Mouse (Mus musculus): ENCODE measurements around the gene Ptprn2. TPM values are rescaled to one million over a fixed set of nuclear protein-coding genes. Genes with fewer than 3 reads are reported as not detected.

Gene Ptprn2
- polyA plus RNA-seq, 1 experiment from 2014 or later = 0.25 TPM

DNA sequence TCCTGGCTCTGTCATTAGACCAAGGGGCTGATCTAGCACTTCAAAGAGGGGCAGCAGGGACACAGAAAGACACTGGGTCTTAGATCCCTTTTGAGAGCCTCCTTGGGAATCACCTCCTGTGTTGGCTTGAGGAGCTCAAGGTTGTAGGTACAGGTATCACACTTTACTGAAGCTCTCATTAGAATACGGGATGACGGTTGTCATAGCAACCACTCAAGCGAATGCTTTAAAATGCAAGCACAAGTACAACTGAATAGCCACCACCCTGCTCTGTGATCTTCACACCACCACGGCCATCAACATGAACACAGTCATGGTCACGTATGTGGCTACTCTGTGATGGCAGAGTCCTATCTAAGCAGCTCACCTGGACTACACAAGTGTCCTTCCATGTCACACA, 789.1 kb downstream of the Ptprn2 start:
- Histone ChIP-seq H3K27ac (no peak overlapping the region), H3K9me3 (no peaks in the 10 kb centered on the region), H3K4me1 (replicated peaks) (peaks cover 11% of the 10 kb centered on the region), H3K27me3 (no peaks in the 10 kb centered on the region), H3K4me2 (no peak overlapping the region), H3K36me3 (no peaks in the 10 kb centered on the region), H3K4me3 (replicated peaks) (no peak overlapping the region), H3K9ac (replicated peaks) (no peak overlapping the region)
- WGBS = 84% methylated on average over 5 of the region's 5 CpGs
- ATAC-seq (ENCODE audit: insufficient number of reproducible peaks, insufficient read depth, low FRiP score, low TSS enrichment, low read depth) = no peak

DNA sequence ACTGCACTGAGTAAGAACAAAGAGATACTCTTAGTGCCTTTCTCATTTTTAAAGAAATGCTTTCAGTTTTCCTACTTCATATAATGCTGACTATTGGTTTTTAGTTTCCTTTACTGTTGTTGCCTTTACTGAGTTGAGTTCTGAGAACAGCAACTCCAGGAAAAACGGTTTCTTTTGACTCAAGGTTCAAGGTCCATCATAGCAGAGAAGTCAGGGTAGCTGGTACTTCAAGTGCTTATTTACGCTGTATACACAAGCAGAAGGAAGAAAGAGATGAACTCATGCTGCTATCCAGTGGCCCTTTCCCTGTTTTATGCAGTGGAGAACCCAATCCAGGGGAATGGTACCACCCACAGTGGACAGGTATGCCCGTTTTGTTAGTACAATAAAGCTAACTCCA, 795.3 kb downstream of the Ptprn2 start:
- WGBS = 87% methylated on average over 3 of the region's 3 CpGs
- H3K4me1 ChIP-seq (replicated peaks) = peaks cover 4% of the 10 kb centered on the region; the same call in 1 of the 2 replicates
- no peaks in the 10 kb centered on the region for H3K36me3 ChIP-seq
- H3K27me3 ChIP-seq = peaks cover 6% of the 10 kb centered on the region; the same call in 1 of the 2 replicates
- H3K9me3 ChIP-seq = no peaks in the 10 kb centered on the region
- no peak overlapping the region for H3K4me2 ChIP-seq
- H3K4me3 ChIP-seq (replicated peaks) = no peak overlapping the region
- H3K9ac ChIP-seq (replicated peaks) = no peak overlapping the region
- no peak overlapping the region for H3K27ac ChIP-seq
- no peak for ATAC-seq (ENCODE audit: insufficient number of reproducible peaks, insufficient read depth, low FRiP score, low TSS enrichment, low read depth)

DNA sequence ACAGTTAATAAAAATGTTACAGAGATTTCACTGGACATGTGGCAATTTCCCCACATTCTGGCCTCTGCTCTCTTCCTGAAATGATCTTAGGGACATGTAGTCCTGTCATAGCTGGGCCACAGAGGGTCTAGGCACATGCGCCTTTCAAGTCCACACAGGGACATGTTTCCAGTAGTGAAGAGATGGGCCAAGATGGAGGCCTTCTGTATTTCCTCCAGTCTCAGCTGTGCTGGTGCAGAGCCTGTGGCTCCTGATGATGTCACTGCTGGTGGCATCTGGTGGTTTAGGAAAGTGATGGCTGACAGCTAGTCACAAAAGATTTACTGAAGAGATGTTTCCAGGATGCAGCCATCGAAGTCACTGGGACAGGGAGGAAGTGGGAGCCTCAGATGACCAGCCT, 797.1 kb downstream of the Ptprn2 start:
- Histone ChIP-seq H3K27ac (no peak overlapping the region), H3K36me3 (no peaks in the 10 kb centered on the region), H3K9me3 (no peaks in the 10 kb centered on the region), H3K9ac (replicated peaks) (no peak overlapping the region), H3K4me1 (replicated peaks) (peaks cover 4% of the 10 kb centered on the region; the same call in 1 of the 2 replicates), H3K4me2 (no peak overlapping the region), H3K27me3 (peaks cover 6% of the 10 kb centered on the region; the same call in 1 of the 2 replicates), H3K4me3 (replicated peaks) (no peak overlapping the region)
- ATAC-seq (ENCODE audit: insufficient number of reproducible peaks, insufficient read depth, low FRiP score, low TSS enrichment, low read depth) = no peak
- 81% methylated on average over 2 of the region's 2 CpGs for WGBS

DNA sequence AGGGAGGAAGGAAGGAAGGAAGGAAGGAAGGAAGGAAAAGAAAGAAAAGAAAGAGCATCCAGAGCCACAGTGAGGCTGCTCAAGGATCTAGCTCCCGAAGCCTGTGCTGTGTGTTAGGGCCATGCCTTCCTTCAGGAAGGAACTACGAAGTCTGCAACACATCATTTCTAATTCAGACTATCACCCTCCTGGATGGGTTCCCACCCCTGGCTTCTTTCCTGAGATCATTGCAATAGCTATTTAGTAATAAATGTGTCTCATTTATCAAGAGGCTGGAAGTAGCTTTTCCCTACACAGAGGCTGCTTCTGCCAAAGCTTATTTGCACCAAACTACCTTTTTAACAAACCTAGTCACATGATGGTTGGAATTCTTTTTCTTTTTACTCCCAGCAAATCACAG, 801.9 kb downstream of the Ptprn2 start:
- H3K4me1 ChIP-seq (replicated peaks) = peaks cover 4% of the 10 kb centered on the region; the same call in 1 of the 2 replicates
- no peak overlapping the region for H3K9ac ChIP-seq (replicated peaks)
- ATAC-seq (ENCODE audit: insufficient number of reproducible peaks, insufficient read depth, low FRiP score, low TSS enrichment, low read depth) = no peak
- H3K4me3 ChIP-seq (replicated peaks) = no peak overlapping the region
- H3K4me2 ChIP-seq = no peak overlapping the region
- WGBS = 71% methylated on average over 2 of the region's 2 CpGs
- H3K27me3 ChIP-seq = peaks cover 3% of the 10 kb centered on the region; the same call in 1 of the 2 replicates
- H3K27ac ChIP-seq = no peak overlapping the region
- H3K9me3 ChIP-seq = no peaks in the 10 kb centered on the region
- no peaks in the 10 kb centered on the region for H3K36me3 ChIP-seq

DNA sequence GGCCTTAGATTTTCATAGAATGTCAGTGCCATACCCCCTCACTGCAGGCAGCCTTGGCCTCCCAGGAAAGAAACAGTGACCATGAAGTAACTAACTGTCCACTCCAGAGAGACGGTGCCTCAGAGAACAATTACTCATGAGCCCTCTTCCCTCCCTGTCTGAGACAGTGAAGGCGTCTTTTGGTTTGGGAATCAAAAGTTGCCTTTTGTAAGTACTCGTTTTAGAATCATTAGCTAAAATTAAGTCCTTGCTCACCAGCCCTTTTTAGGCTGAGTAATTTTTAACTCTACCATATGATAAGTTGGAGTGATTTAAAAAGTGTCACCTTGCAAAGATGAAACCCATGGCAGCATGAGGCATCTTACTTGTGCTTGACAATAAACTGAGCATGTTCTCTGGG, 806.4 kb downstream of the Ptprn2 start:
- Histone ChIP-seq H3K27ac (no peak overlapping the region), H3K9me3 (no peaks in the 10 kb centered on the region), H3K27me3 (no peaks in the 10 kb centered on the region), H3K9ac (replicated peaks) (no peak overlapping the region), H3K4me2 (no peak overlapping the region), H3K4me1 (replicated peaks) (no peaks in the 10 kb centered on the region), H3K4me3 (replicated peaks) (no peak overlapping the region), H3K36me3 (no peaks in the 10 kb centered on the region)
- 73% methylated on average over 3 of the region's 3 CpGs for WGBS
- ATAC-seq (ENCODE audit: insufficient number of reproducible peaks, insufficient read depth, low FRiP score, low TSS enrichment, low read depth) = no peak

DNA sequence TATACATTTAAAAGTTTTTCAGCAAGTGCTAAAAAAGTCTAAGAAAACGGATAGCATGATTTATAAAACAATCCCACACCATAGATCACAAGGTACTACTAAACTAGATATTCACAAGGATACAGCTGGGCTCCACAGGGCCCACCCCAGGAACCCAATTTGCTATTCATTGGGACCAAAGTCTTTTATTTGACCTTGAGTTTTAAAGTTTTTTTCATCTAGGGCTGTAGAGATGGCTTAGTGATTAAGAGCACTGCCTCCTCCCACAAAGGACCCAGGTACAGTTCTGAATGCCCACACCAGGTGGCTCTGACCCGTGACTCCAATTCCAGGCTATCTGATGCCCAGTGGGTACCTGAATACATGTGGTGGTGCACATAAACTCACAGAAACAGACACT, 811.3 kb downstream of the Ptprn2 start:
- Histone ChIP-seq H3K9me3 (no peaks in the 10 kb centered on the region), H3K4me1 (replicated peaks) (no peaks in the 10 kb centered on the region), H3K9ac (replicated peaks) (no peak overlapping the region), H3K27me3 (no peaks in the 10 kb centered on the region), H3K36me3 (no peaks in the 10 kb centered on the region), H3K27ac (no peak overlapping the region), H3K4me3 (replicated peaks) (no peak overlapping the region), H3K4me2 (no peak overlapping the region)
- 47% methylated on average over 2 of the region's 2 CpGs for WGBS
- no peak for ATAC-seq (ENCODE audit: insufficient number of reproducible peaks, insufficient read depth, low FRiP score, low TSS enrichment, low read depth)

DNA sequence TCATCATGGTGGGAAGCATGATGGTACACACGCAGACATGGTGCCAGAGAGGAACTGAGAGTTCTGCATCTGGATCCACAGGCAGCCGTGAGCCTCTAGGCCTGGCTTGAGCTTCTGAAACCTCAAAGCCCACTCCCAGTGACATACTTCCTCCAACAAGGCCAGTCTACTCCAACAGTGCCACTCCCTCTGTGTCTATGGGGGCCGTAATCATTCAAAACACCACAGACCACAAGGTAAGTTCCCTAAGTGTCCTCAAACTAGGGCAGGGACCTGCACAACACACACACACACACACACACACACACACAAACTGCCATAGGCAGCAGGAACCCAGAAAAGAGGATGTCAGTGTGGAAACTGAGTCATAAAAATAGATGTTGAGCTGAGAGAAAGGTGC, 813.6 kb downstream of the Ptprn2 start:
- Histone ChIP-seq H3K9me3 (no peaks in the 10 kb centered on the region), H3K9ac (replicated peaks) (no peak overlapping the region), H3K4me1 (replicated peaks) (no peaks in the 10 kb centered on the region), H3K4me2 (no peak overlapping the region), H3K27me3 (no peaks in the 10 kb centered on the region), H3K27ac (no peak overlapping the region), H3K4me3 (replicated peaks) (no peak overlapping the region), H3K36me3 (no peaks in the 10 kb centered on the region)
- no peak for ATAC-seq (ENCODE audit: insufficient number of reproducible peaks, insufficient read depth, low FRiP score, low TSS enrichment, low read depth)
- WGBS = 84% methylated on average over 3 of the region's 3 CpGs

DNA sequence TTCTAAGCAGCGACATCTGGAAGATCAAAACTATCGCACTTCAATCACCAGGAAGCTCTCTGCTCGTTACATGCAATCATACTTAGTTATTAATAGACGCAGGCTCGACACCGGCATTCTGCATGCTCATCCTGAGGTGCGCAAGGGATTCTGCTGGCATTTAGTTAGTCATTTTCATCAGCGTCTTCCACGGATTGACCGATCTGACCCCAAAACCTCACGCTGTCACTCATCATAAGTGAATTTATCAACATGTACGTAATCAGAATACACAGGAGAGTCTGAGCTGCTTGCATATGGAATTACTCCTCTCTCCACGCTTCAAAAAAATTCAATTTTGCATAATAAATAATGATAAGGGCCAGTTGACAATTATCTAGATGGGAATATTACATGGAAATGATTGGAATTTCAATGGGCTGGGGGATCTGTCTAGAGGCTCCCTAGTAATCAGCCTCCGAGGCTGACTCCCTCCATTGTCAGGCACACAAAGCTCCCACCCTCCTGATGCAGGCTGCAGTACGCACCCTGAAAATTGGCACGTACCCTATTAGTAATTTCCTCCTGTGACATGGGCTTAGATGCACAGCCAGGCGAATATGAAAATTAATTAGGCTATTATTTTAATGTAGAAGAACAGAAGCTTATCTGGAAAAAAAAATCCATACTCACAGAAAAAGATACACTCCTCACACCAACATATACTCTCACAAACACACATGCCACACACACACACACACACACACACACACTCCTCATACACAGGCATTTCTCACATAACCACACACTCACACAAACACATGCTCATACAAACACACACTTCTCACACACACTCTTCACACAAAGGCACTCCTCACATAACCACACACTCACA, 819.5 kb downstream of the Ptprn2 start:
- Histone ChIP-seq H3K36me3 (no peaks in the 10 kb centered on the region), H3K9ac (replicated peaks) (no peak overlapping the region), H3K4me3 (replicated peaks) (no peak overlapping the region), H3K9me3 (no peaks in the 10 kb centered on the region), H3K4me2 (no peak overlapping the region), H3K27ac (no peak overlapping the region), H3K27me3 (no peaks in the 10 kb centered on the region), H3K4me1 (replicated peaks) (no peaks in the 10 kb centered on the region)
- ATAC-seq (ENCODE audit: insufficient number of reproducible peaks, insufficient read depth, low FRiP score, low TSS enrichment, low read depth) = no peak
- 86% methylated on average over 17 of the region's 17 CpGs for WGBS

DNA sequence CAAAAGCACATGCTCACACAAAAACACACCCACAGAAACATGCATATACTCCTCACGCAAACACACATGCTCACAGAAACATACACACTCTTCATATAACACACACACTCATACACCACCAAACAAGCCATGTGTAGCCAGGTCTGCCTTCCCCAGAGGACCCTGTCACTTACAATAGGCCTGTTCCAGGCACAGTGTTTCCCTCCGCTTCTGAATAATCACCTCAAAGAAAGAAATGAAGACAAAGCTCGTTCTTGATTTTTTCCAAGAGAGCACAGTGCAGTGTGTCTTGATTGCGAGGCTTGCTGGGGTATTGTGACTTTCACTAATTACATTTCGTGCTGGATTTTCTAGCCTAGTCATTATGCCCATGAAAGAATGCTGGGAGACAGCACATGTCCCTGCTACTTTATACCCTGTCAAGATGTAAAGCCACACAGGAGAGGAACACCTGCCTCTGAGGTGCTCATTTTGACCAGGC, 820.1 kb downstream of the Ptprn2 start:
- ATAC-seq (ENCODE audit: insufficient number of reproducible peaks, insufficient read depth, low FRiP score, low TSS enrichment, low read depth) = no peak
- Histone ChIP-seq H3K27me3 (no peaks in the 10 kb centered on the region), H3K27ac (no peak overlapping the region), H3K9ac (replicated peaks) (no peak overlapping the region), H3K36me3 (no peaks in the 10 kb centered on the region), H3K4me1 (replicated peaks) (no peaks in the 10 kb centered on the region), H3K4me3 (replicated peaks) (no peak overlapping the region), H3K4me2 (no peak overlapping the region), H3K9me3 (no peaks in the 10 kb centered on the region)
- 82% methylated on average over 5 of the region's 5 CpGs for WGBS

DNA sequence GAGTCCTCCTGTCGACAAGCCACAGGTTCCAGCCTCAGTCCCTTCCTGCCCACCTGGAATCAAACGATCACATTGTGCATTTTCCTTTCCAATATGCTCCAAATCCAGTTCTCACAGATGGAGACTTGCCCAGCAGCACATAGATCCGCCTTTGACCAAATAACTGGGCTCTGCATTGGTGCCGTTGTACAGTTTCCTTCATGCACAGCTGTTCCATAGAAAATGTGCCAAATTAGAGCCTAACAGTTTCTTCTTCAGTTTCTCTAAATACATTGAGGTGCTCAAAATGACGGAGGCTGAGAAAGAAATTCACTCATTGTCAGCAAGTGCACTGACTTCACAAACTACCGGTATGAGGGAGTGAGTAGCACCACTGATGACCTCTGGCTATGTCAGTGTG, 826.6 kb downstream of the Ptprn2 start:
- H3K4me2 ChIP-seq = no peak overlapping the region
- H3K9ac ChIP-seq (replicated peaks) = no peak overlapping the region
- peaks cover 2% of the 10 kb centered on the region; the same call in 1 of the 2 replicates for H3K9me3 ChIP-seq
- no peaks in the 10 kb centered on the region for H3K36me3 ChIP-seq
- 82% methylated on average over 6 of the region's 6 CpGs for WGBS
- H3K27me3 ChIP-seq = no peaks in the 10 kb centered on the region
- no peak overlapping the region for H3K4me3 ChIP-seq (replicated peaks)
- no peak for ATAC-seq (ENCODE audit: insufficient number of reproducible peaks, insufficient read depth, low FRiP score, low TSS enrichment, low read depth)
- H3K4me1 ChIP-seq (replicated peaks) = no peaks in the 10 kb centered on the region
- H3K27ac ChIP-seq = no peak overlapping the region

DNA sequence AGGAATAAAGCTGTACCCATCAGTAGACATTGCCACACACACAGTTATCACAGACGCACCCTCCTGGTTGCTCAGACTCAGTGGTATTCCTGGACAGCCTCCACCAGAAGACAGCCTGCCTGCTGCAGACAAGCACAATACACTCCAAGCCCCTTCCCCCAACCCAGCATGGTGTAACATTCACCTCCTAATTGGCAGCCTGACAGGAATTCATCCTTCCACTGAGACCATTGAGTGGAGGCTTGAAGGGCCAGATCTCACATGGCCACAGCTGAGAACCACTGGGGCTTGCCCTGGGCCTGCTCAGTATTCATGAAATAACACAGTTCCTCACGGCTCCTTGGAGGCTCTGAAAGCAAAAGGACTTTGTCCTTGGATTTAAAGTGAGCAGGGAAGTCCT, 829.5 kb downstream of the Ptprn2 start:
- Histone ChIP-seq H3K9ac (replicated peaks) (no peak overlapping the region), H3K36me3 (no peaks in the 10 kb centered on the region), H3K27ac (no peak overlapping the region), H3K9me3 (peaks cover 10% of the 10 kb centered on the region; the same call in 1 of the 2 replicates), H3K27me3 (no peaks in the 10 kb centered on the region), H3K4me2 (no peak overlapping the region), H3K4me1 (replicated peaks) (no peaks in the 10 kb centered on the region), H3K4me3 (replicated peaks) (no peak overlapping the region)
- no peak for ATAC-seq (ENCODE audit: insufficient number of reproducible peaks, insufficient read depth, low FRiP score, low TSS enrichment, low read depth)
- 53% methylated on average over 2 of the region's 2 CpGs for WGBS

DNA sequence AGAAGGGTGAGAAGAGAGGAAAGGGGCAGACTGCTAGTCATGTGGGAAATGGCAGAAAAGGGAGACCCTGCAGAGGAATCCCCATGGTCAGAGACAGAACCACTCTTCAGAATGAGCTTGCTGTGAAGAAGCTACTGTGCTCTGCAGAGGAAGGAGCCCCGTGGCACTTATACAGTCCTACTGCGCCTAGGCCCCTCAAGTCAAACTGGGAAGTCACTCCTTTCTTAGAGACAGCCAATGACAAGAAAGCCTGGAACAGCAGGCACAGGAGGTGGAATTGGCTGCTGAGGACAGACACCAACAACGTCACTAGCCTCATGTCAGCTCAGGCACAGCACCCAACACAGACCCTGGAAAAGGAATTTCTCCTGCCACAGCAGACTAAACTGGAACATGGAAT, 830.1 kb downstream of the Ptprn2 start:
- H3K4me2 ChIP-seq = no peak overlapping the region
- no peak for ATAC-seq (ENCODE audit: insufficient number of reproducible peaks, insufficient read depth, low FRiP score, low TSS enrichment, low read depth)
- 71% methylated on average over 3 of the region's 3 CpGs for WGBS
- no peaks in the 10 kb centered on the region for H3K4me1 ChIP-seq (replicated peaks)
- H3K36me3 ChIP-seq = no peaks in the 10 kb centered on the region
- no peaks in the 10 kb centered on the region for H3K27me3 ChIP-seq
- peaks cover 10% of the 10 kb centered on the region; the same call in 1 of the 2 replicates for H3K9me3 ChIP-seq
- no peak overlapping the region for H3K9ac ChIP-seq (replicated peaks)
- no peak overlapping the region for H3K27ac ChIP-seq
- no peak overlapping the region for H3K4me3 ChIP-seq (replicated peaks)

Data from limb, embryonic 12.5 days (tissue).